Mouse (Mus musculus): Measurements from ENCODE around the gene Slc30a7. TPM values are rescaled to one million over a fixed set of nuclear protein-coding genes. Genes with fewer than 3 reads are reported as not detected.

The Slc30a7 gene
- polyA plus RNA-seq (2015; fragmentation: Nextera tagmentation; extraction: Ambion mirVana) = 13.8 and 20.1 TPM in 2 replicates

- Histone ChIP-seq H3K9me3 (replicated peaks) (no peaks in the 10 kb centered on the region), H3K27me3 (no peaks in the 10 kb centered on the region), H3K27ac (peak within 1 kb of the TSS; percentile 90), H3K4me2 (peak within 1 kb of the TSS; percentile 90), H3K9ac (peak within 1 kb of the TSS; percentile 73), H3K4me1 (replicated peaks) (peaks cover 20% of the 10 kb centered on the region), H3K4me3 (peak within 1 kb of the TSS; percentile 76), H3K36me3 (peaks cover 18% of the 10 kb centered on the region; the same call in 1 of the 2 replicates)
- peak; percentile 93 for ATAC-seq (replicated peaks; ENCODE audit: insufficient number of reproducible peaks, insufficient read depth, low FRiP score, low read depth)
- under 1% methylated on average over 67 of the region's 67 CpGs for WGBS
These were observed at the start of gene Slc30a7, which contains the start of gene Extl2 for GRCm38 (mm10) chr3:116006978-116007940. Gene Slc30a7, minus strand, starts transcription at chr3:116007406. Gene Extl2, plus strand, starts transcription at chr3:116007462.

- no peak overlapping the region for H3K27ac ChIP-seq
- no peak for ATAC-seq (replicated peaks; ENCODE audit: insufficient number of reproducible peaks, insufficient read depth, low FRiP score, low read depth)
- H3K9me3 ChIP-seq (replicated peaks) = no peaks in the 10 kb centered on the region
- H3K36me3 ChIP-seq = no peaks in the 10 kb centered on the region
- whole genome bisulfite sequencing = 50% methylated on average over 5 of the region's 5 CpGs
- no peak overlapping the region for H3K4me2 ChIP-seq
- no peaks in the 10 kb centered on the region for H3K4me1 ChIP-seq (replicated peaks)
- H3K4me3 ChIP-seq = no peak overlapping the region
- H3K27me3 ChIP-seq = no peaks in the 10 kb centered on the region
- H3K9ac ChIP-seq = no peak overlapping the region
These were observed 39.8 kb upstream of the Slc30a7 start for GRCm38 (mm10) chr3:116047034-116047433.

GRCm38 (mm10) chr3:116046000-116046399 is 38.8 kb upstream of the Slc30a7 start:
- no peaks in the 10 kb centered on the region for H3K27me3 ChIP-seq
- H3K9ac ChIP-seq = no peak overlapping the region
- WGBS = 72% methylated on average over 2 of the region's 2 CpGs
- no peaks in the 10 kb centered on the region for H3K36me3 ChIP-seq
- no peak overlapping the region for H3K4me2 ChIP-seq
- no peaks in the 10 kb centered on the region for H3K4me1 ChIP-seq (replicated peaks)
- H3K9me3 ChIP-seq (replicated peaks) = no peaks in the 10 kb centered on the region
- no peak for ATAC-seq (replicated peaks; ENCODE audit: insufficient number of reproducible peaks, insufficient read depth, low FRiP score, low read depth)
- no peak overlapping the region for H3K27ac ChIP-seq
- no peak overlapping the region for H3K4me3 ChIP-seq

GRCm38 (mm10) chr3:116040776-116041175 is 33.6 kb upstream of the Slc30a7 start:
- Histone ChIP-seq H3K4me3 (no peak overlapping the region), H3K9me3 (replicated peaks) (no peaks in the 10 kb centered on the region), H3K27ac (no peak overlapping the region), H3K9ac (no peak overlapping the region), H3K4me2 (no peak overlapping the region), H3K27me3 (no peaks in the 10 kb centered on the region), H3K36me3 (no peaks in the 10 kb centered on the region), H3K4me1 (replicated peaks) (no peaks in the 10 kb centered on the region)
- ATAC-seq (replicated peaks; ENCODE audit: insufficient number of reproducible peaks, insufficient read depth, low FRiP score, low read depth) = no peak
- 65% methylated on average over 3 of the region's 3 CpGs for WGBS

- Histone ChIP-seq H3K27ac (no peak overlapping the region), H3K4me2 (no peak overlapping the region), H3K36me3 (no peaks in the 10 kb centered on the region), H3K4me1 (replicated peaks) (no peaks in the 10 kb centered on the region; the same call in 1 of the 2 replicates), H3K4me3 (no peak overlapping the region), H3K9ac (no peak overlapping the region), H3K9me3 (replicated peaks) (no peaks in the 10 kb centered on the region), H3K27me3 (no peaks in the 10 kb centered on the region)
- 54% methylated on average over 3 of the region's 3 CpGs for WGBS
- no peak for ATAC-seq (replicated peaks; ENCODE audit: insufficient number of reproducible peaks, insufficient read depth, low FRiP score, low read depth)
These were observed 26.6 kb upstream of the Slc30a7 start for GRCm38 (mm10) chr3:116033871-116034222.

- Histone ChIP-seq H3K4me1 (replicated peaks) (no peaks in the 10 kb centered on the region; the same call in 1 of the 2 replicates), H3K9me3 (replicated peaks) (no peaks in the 10 kb centered on the region), H3K4me2 (no peak overlapping the region), H3K27ac (no peak overlapping the region), H3K27me3 (no peaks in the 10 kb centered on the region), H3K4me3 (no peak overlapping the region), H3K36me3 (no peaks in the 10 kb centered on the region), H3K9ac (no peak overlapping the region)
- 57% methylated on average over 6 of the region's 6 CpGs for WGBS
- no peak for ATAC-seq (replicated peaks; ENCODE audit: insufficient number of reproducible peaks, insufficient read depth, low FRiP score, low read depth)
These were observed 26.1 kb upstream of the Slc30a7 start for GRCm38 (mm10) chr3:116033218-116033870.

GRCm38 (mm10) chr3:116030152-116030788 is 23.1 kb upstream of the Slc30a7 start:
- H3K4me3 ChIP-seq = no peak overlapping the region
- peaks cover 3% of the 10 kb centered on the region; the same call in 1 of the 2 replicates for H3K4me1 ChIP-seq (replicated peaks)
- no peaks in the 10 kb centered on the region for H3K27me3 ChIP-seq
- no peak overlapping the region for H3K27ac ChIP-seq
- ATAC-seq (replicated peaks; ENCODE audit: insufficient number of reproducible peaks, insufficient read depth, low FRiP score, low read depth) = no peak
- H3K36me3 ChIP-seq = peaks cover 2% of the 10 kb centered on the region; the same call in 1 of the 2 replicates
- H3K9ac ChIP-seq = no peak overlapping the region
- no peaks in the 10 kb centered on the region for H3K9me3 ChIP-seq (replicated peaks)
- no peak overlapping the region for H3K4me2 ChIP-seq
- WGBS = 60% methylated on average over 11 of the region's 11 CpGs

GRCm38 (mm10) chr3:116026996-116027395 is 19.8 kb upstream of the Slc30a7 start:
- 80% methylated on average over 20 of the region's 20 CpGs for WGBS
- Histone ChIP-seq H3K4me1 (replicated peaks) (peaks cover 3% of the 10 kb centered on the region; the same call in 1 of the 2 replicates), H3K27me3 (no peaks in the 10 kb centered on the region), H3K4me3 (no peak overlapping the region), H3K9me3 (replicated peaks) (no peaks in the 10 kb centered on the region), H3K36me3 (peaks cover 2% of the 10 kb centered on the region; the same call in 1 of the 2 replicates), H3K4me2 (no peak overlapping the region), H3K9ac (no peak overlapping the region), H3K27ac (no peak overlapping the region)
- ATAC-seq (replicated peaks; ENCODE audit: insufficient number of reproducible peaks, insufficient read depth, low FRiP score, low read depth) = no peak

- H3K36me3 ChIP-seq = peaks cover 2% of the 10 kb centered on the region; the same call in 1 of the 2 replicates
- H3K9me3 ChIP-seq (replicated peaks) = no peaks in the 10 kb centered on the region
- WGBS = 73% methylated on average over 10 of the region's 10 CpGs
- no peaks in the 10 kb centered on the region for H3K27me3 ChIP-seq
- H3K9ac ChIP-seq = no peak overlapping the region
- H3K4me3 ChIP-seq = no peak overlapping the region
- H3K4me1 ChIP-seq (replicated peaks) = peaks cover 3% of the 10 kb centered on the region; the same call in 1 of the 2 replicates
- no peak overlapping the region for H3K27ac ChIP-seq
- no peak for ATAC-seq (replicated peaks; ENCODE audit: insufficient number of reproducible peaks, insufficient read depth, low FRiP score, low read depth)
- no peak overlapping the region for H3K4me2 ChIP-seq
These were observed 18.5 kb upstream of the Slc30a7 start for GRCm38 (mm10) chr3:116025701-116026100.

- Histone ChIP-seq H3K4me3 (no peak overlapping the region), H3K27me3 (no peaks in the 10 kb centered on the region), H3K4me2 (no peak overlapping the region), H3K9ac (no peak overlapping the region), H3K4me1 (replicated peaks) (0 out of 2 replicates have a peak, but pooled peaks cover 3% of the 10 kb centered on the region), H3K9me3 (replicated peaks) (no peaks in the 10 kb centered on the region), H3K36me3 (peaks cover 2% of the 10 kb centered on the region; the same call in 1 of the 2 replicates), H3K27ac (no peak overlapping the region)
- no peak for ATAC-seq (replicated peaks; ENCODE audit: insufficient number of reproducible peaks, insufficient read depth, low FRiP score, low read depth)
- 85% methylated on average over 5 of the region's 5 CpGs for WGBS
These were observed 17.5 kb upstream of the Slc30a7 start for GRCm38 (mm10) chr3:116024669-116025068.

GRCm38 (mm10) chr3:116024236-116024635 is 17.0 kb upstream of the Slc30a7 start:
- H3K9ac ChIP-seq = no peak overlapping the region
- 80% methylated on average over 12 of the region's 12 CpGs for WGBS
- no peaks in the 10 kb centered on the region for H3K27me3 ChIP-seq

More at GRCm38 (mm10) chr3:116024236-116024635, 17.0 kb upstream of the Slc30a7 start:
- no peak overlapping the region for H3K4me2 ChIP-seq
- peaks cover 2% of the 10 kb centered on the region; the same call in 1 of the 2 replicates for H3K36me3 ChIP-seq
- ATAC-seq (replicated peaks; ENCODE audit: insufficient number of reproducible peaks, insufficient read depth, low FRiP score, low read depth) = no peak
- H3K4me3 ChIP-seq = no peak overlapping the region
- no peak overlapping the region for H3K27ac ChIP-seq
- no peaks in the 10 kb centered on the region for H3K9me3 ChIP-seq (replicated peaks)
- 0 out of 2 replicates have a peak, but pooled peaks cover 3% of the 10 kb centered on the region for H3K4me1 ChIP-seq (replicated peaks)

Data from heart, embryonic 15.5 days (tissue).